Mouse (Mus musculus) kidney, embryonic 15.5 days (tissue): ENCODE data around the gene Gm3411. TPM values are rescaled to one million over a fixed set of nuclear protein-coding genes. Genes with fewer than 3 reads are reported as not detected.
"Not testable (repeated sequence)": the region's sequence is repeated elsewhere in the genome, so short reads cannot be mapped to it uniquely, and the experiment has no call there.

Experiments
- ATAC-seq: fragments of 200-750 bp; cut with Nextera tagmentation; replicated peaks from 2 replicates; pipeline ENCODE4 v1.8.0; 2017; ENCODE audit warnings: moderate TSS enrichment; ENCODE audit not compliant: low FRiP score
- H3K27ac ChIP-seq: fragments of 300-500 bp; sonication (generic); 2 replicates; pipeline ENCODE4 v1.5.1; 2015; ENCODE audit warnings: mild to moderate bottlenecking, inconsistent platforms
- H3K27me3 ChIP-seq: fragments of 300-500 bp; sonication (generic); 2 replicates; pipeline ENCODE4 v1.6.1; 2015; ENCODE audit warnings: inconsistent platforms
- H3K36me3 ChIP-seq: fragments of 300-500 bp; sonication (generic); 2 replicates; pipeline ENCODE4 v1.6.1; 2015; ENCODE audit warnings: inconsistent platforms
- H3K4me1 ChIP-seq: fragments of 300-500 bp; sonication (generic); 2 replicates; pipeline ENCODE4 v1.6.1; 2015; ENCODE audit warnings: inconsistent platforms
- H3K4me2 ChIP-seq: fragments of 300-500 bp; sonication (generic); 2 replicates; pipeline ENCODE4 v1.6.1; 2015; ENCODE audit warnings: moderate library complexity, mild to moderate bottlenecking, inconsistent platforms
- H3K4me3 ChIP-seq: fragments of 300-500 bp; sonication (generic); replicated peaks from 2 replicates; pipeline ENCODE4 v1.5.1; 2015; ENCODE audit warnings: mild to moderate bottlenecking, inconsistent platforms
- H3K9ac ChIP-seq: fragments of 300-500 bp; sonication (generic); 2 replicates; pipeline ENCODE4 v1.6.1; 2015; ENCODE audit warnings: mild to moderate bottlenecking, inconsistent platforms
- H3K9me3 ChIP-seq: fragments of 300-500 bp; sonication (generic); replicated peaks from 2 replicates; pipeline ENCODE4 v1.6.1; 2016; ENCODE audit warnings: inconsistent platforms
- WGBS: fragments of 180-500 bp; shearing (Covaris S2); methylation state at CpG from one replicate; pipeline ENCODE4 v1.1.7; 2015; ENCODE audit warnings: mixed read lengths; 5-methylcytosine and 5-hydroxymethylcytosine counted together
- polyA plus RNA-seq: library from polyadenylated mRNA; unstranded; fragments of >200 nt; fragmentation: Nextera tagmentation; extraction: Ambion mirVana; gene quantifications from 2 replicates; pipeline ENCODE4 v1.2.1, GENCODE M21; 2015

Gene Gm3411
- polyA plus RNA-seq: 0.68 and 0.91 TPM in 2 replicates

DNA sequence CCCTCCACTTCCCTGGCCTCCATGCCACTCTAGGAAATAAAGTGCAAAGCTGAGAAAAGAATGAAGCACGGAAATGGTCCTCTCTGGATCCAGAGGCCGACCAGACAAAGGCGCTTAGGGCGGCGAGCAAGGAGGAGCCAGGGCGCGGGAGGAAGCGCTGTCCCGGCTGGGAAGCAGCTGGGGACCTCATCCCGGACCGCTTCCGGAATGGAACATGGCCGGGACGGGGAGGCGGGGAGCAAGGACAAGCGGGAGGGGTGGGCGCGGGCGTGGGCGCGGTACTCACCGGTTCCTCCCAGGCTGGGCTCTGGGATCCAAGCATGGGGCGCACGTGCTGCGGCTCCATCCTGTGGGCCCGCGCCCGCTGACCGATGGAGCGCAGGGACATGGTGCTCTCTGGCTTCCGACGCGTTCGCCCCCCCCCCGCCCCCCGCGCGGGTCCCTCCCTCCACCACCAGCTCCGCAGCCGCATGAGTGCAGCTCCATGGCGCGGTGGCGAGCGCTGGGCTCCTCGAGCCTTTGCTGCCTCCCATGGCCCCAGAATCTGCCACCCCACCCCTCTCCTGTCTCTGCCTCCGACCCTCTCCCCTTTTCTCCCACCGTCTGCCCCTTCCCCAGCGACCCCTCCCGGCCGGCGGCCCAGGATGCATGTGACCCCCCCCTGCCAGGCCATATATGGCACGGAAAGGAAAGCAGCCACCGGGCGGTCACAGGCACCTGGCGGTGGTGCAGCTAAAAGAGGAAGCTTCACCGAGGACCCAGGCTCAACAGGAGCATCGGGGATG is at the start of gene Gm3411:
TSS of gene Gm3411 (minus strand) at position 320 of the 785 bp plus-strand sequence.
- H3K36me3 ChIP-seq, H3K27ac ChIP-seq, ATAC-seq, H3K4me1 ChIP-seq, H3K9me3 ChIP-seq, H3K27me3 ChIP-seq: not testable (repeated sequence)
- peak within 1 kb of the TSS; percentile 49 for H3K4me3 ChIP-seq
- H3K9ac ChIP-seq: 0 out of 2 replicates have a peak within 1 kb of the TSS, but pooled peaks have one; percentile 17
- WGBS: 2% methylated on average over 40 of the region's 57 CpGs
- H3K4me2 ChIP-seq: peak within 1 kb of the TSS; percentile 77

DNA sequence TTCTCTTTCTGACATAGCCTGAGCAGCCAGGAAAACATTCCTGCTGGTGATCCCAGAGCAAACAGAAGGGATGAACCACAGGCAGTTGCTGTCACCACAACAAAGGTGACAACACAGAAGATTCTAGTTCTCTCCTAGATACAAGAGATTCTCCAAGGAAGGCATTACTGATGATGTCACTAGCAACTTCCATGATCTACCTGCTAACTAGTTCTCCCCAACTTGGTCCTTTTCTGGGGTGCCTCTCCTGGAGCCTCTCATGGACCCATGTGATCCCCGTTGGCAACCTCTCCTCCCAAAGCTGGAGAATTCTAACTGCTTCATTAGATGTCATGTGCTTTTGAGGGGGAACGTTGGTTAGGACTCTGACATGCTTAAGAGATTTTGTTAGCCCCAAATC is 17.7 kb upstream of the Gm3411 start, which contains the start of gene Gm21103:
TSS of gene Gm21103 (minus strand) at position 101 of the 400 bp plus-strand sequence.
- not testable (repeated sequence) for ATAC-seq, H3K27ac ChIP-seq

DNA sequence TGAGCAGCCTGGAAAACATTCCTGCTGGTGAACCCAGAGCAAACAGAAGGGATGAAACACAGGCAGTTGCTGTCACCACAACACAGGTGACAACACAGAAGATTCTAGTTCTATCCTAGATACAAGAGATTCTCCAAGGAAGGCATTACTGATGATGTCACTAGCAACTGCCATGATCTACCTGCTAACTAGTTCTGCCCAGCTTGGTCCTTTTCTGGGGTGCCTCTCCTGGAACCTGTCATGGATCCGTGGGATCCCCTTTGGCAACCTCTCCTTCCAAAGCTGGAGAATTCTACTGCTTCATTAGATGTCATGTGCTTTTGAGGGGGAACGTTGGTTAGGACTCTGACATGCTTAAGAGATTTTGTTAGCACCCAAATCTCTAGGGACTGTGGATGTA is 67.9 kb downstream of the Gm3411 start, which contains the start of gene Gm21560:
TSS of gene Gm21560 (minus strand) at position 101 of the 400 bp plus-strand sequence.
- H3K4me3 ChIP-seq, ATAC-seq, H3K27me3 ChIP-seq, H3K36me3 ChIP-seq, H3K4me1 ChIP-seq, H3K9me3 ChIP-seq, H3K4me2 ChIP-seq, H3K9ac ChIP-seq, H3K27ac ChIP-seq: not testable (repeated sequence)
- 78% methylated on average over 2 of the region's 2 CpGs for WGBS

More for the DNA sequence above, 17.7 kb upstream of the Gm3411 start, which contains the start of gene Gm21103:
- 81% methylated on average over 2 of the region's 2 CpGs for WGBS
- H3K36me3 ChIP-seq, H3K4me2 ChIP-seq, H3K4me1 ChIP-seq, H3K9ac ChIP-seq, H3K9me3 ChIP-seq, H3K4me3 ChIP-seq, H3K27me3 ChIP-seq: not testable (repeated sequence)

Other genes with a start within 250 kb of the Gm3411 start
- gene Gm6337, start 229.0 kb downstream of the Gm3411 start, polyA plus RNA-seq: not detected in 2 replicates
- gene Gm8206, start 193.3 kb downstream of the Gm3411 start, polyA plus RNA-seq: 0.30 and 1.1 TPM in 2 replicates
- gene Gm3468, start 178.6 kb downstream of the Gm3411 start, polyA plus RNA-seq: 1.0 and 1.6 TPM in 2 replicates
- not detected in 2 replicates for gene Gm3476, start 161.4 kb downstream of the Gm3411 start, polyA plus RNA-seq
- not detected in 2 replicates for gene Gm21560, start 68.0 kb downstream of the Gm3411 start, polyA plus RNA-seq
- not detected in 2 replicates for gene Gm21103, start 17.6 kb upstream of the Gm3411 start, polyA plus RNA-seq
- not detected in 2 replicates for gene Gm3618, start 56.4 kb upstream of the Gm3411 start, polyA plus RNA-seq
- gene Gm16440, start 103.1 kb upstream of the Gm3411 start, polyA plus RNA-seq: not detected in 2 replicates
- 0.52 and 0.57 TPM in 2 replicates for gene Gm3591, start 125.2 kb upstream of the Gm3411 start, polyA plus RNA-seq
- gene Gm3594, start 157.4 kb upstream of the Gm3411 start, polyA plus RNA-seq: not detected in 2 replicates